Mouse (Mus musculus) lung, embryonic 14.5 days (tissue): ENCODE measurements at regions not wholly inside any gene's neighbourhood (a gene's known extent, or its start where the extent isn't known, plus 50 kb on each side); places are given as distances from the start of the nearest gene placed in this dataset.

Source experiments
- ATAC-seq: fragments of 200-750 bp; cut with Nextera tagmentation; 2 replicates; pipeline ENCODE4 v1.8.0; 2017; ENCODE audit warnings: mild to moderate bottlenecking, moderate TSS enrichment, moderate library complexity; ENCODE audit not compliant: insufficient read depth
- DNase-seq: peaks from one replicate; pipeline ENCODE4 v3.0.0-alpha.2; 2015
- H3K27ac ChIP-seq: fragments of 300-500 bp; sonication (generic); 2 replicates; pipeline ENCODE4 v1.5.1; 2014; ENCODE audit warnings: low read depth, mild to moderate bottlenecking, moderate library complexity
- H3K27me3 ChIP-seq: fragments of 300-500 bp; sonication (generic); 2 replicates; pipeline ENCODE4 v1.6.1; 2014; ENCODE audit warnings: low read length, control low read depth; ENCODE audit not compliant: insufficient read depth
- H3K36me3 ChIP-seq: fragments of 300-500 bp; sonication (generic); 2 replicates; pipeline ENCODE4 v1.6.1; 2014; ENCODE audit warnings: control low read depth; ENCODE audit not compliant: insufficient read depth
- H3K4me1 ChIP-seq: fragments of 300-500 bp; sonication (generic); 2 replicates; pipeline ENCODE4 v1.6.1; 2014; ENCODE audit warnings: antibody characterized with exemption, control low read depth; ENCODE audit not compliant: insufficient read depth
- H3K4me2 ChIP-seq: fragments of 300-500 bp; sonication (generic); 2 replicates; pipeline ENCODE4 v1.6.1; 2014; ENCODE audit warnings: mild to moderate bottlenecking
- H3K4me3 ChIP-seq: fragments of 300-500 bp; sonication (generic); 2 replicates; pipeline ENCODE4 v1.5.1; 2014; ENCODE audit warnings: low read depth, low read length
- H3K9ac ChIP-seq: fragments of 300-500 bp; sonication (generic); 2 replicates; pipeline ENCODE4 v1.6.1; 2014
- H3K9me3 ChIP-seq: fragments of 300-500 bp; sonication (generic); 2 replicates; pipeline ENCODE4 v1.6.1; 2016; ENCODE audit warnings: low read depth, low read length, control low read depth
- CTCF ChIP-seq: IDR thresholded peaks from 2 replicates; pipeline ENCODE4 v1.5.1; 2016; ENCODE audit warnings: antibody characterized with exemption, low read depth
- whole genome bisulfite sequencing: fragments of 180-500 bp; shearing (Covaris S2); extraction: QIAGEN DNeasy Blood & Tissue Kit; methylation state at CpG from one replicate; pipeline ENCODE4 v1.1.7; 2014; 5-methylcytosine and 5-hydroxymethylcytosine counted together

GRCm38 (mm10) chr4:12791786-12792674 is 620.2 kb upstream of the Fam92a start:
- Histone ChIP-seq H3K4me3 (no peak overlapping the region), H3K9ac (no peak overlapping the region), H3K27ac (no peak overlapping the region), H3K4me1 (no peaks in the 10 kb centered on the region), H3K9me3 (no peaks in the 10 kb centered on the region), H3K36me3 (no peaks in the 10 kb centered on the region), H3K27me3 (no peaks in the 10 kb centered on the region), H3K4me2 (no peak overlapping the region)
- DNase-seq (no peak), ATAC-seq (no peak)
- WGBS, result 83% methylated on average over 9 of the region's 9 CpGs
- TF ChIP-seq CTCF, result no peak

DNA sequence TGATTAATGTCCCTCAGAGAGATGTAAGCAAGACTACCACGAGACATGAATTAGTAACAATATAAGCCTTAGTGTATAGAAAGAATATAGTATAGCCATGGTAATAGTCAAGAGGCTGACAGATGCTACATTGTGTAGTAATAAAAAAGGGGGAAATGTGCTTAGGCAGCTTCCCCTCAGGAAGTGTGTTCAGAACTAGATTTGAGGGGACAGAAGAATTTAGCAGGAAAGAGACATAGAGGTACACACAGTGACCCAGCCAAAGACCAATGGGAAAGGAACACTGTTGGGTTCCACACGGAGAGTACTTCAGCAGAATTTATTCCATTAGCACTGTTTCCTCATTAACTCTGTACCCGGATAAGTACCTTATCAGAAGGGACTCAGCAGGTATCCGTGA is 614.0 kb upstream of the Fam92a start:
- H3K27me3 ChIP-seq, result no peaks in the 10 kb centered on the region
- no peak for TF ChIP-seq CTCF
- H3K4me3 ChIP-seq, result no peak overlapping the region
- H3K9ac ChIP-seq, result no peak overlapping the region
- H3K9me3 ChIP-seq, result no peaks in the 10 kb centered on the region
- WGBS, result 67% methylated on average over 4 of the region's 4 CpGs
- H3K27ac ChIP-seq, result no peak overlapping the region
- no peaks in the 10 kb centered on the region for H3K36me3 ChIP-seq
- DNase-seq (no peak), ATAC-seq (no peak)
- H3K4me2 ChIP-seq, result no peak overlapping the region
- H3K4me1 ChIP-seq, result no peaks in the 10 kb centered on the region; the same call in 1 of the 2 replicates

GRCm38 (mm10) chr4:12784479-12784878 is 612.7 kb upstream of the Fam92a start:
- H3K4me1 ChIP-seq, result no peaks in the 10 kb centered on the region; the same call in 1 of the 2 replicates
- H3K4me2 ChIP-seq, result no peak overlapping the region
- WGBS, result 72% methylated on average over 3 of the region's 3 CpGs
- H3K9ac ChIP-seq, result no peak overlapping the region
- no peak overlapping the region for H3K4me3 ChIP-seq
- DNase-seq (no peak), ATAC-seq (no peak)
- no peaks in the 10 kb centered on the region for H3K36me3 ChIP-seq
- no peak overlapping the region for H3K27ac ChIP-seq
- no peaks in the 10 kb centered on the region for H3K9me3 ChIP-seq
- no peak for TF ChIP-seq CTCF
- H3K27me3 ChIP-seq, result no peaks in the 10 kb centered on the region

GRCm38 (mm10) chr4:12784068-12784467 is 612.3 kb upstream of the Fam92a start:
- ATAC-seq (no peak), DNase-seq (no peak)
- H3K27ac ChIP-seq, result no peak overlapping the region
- H3K9ac ChIP-seq, result no peak overlapping the region
- no peaks in the 10 kb centered on the region; the same call in 1 of the 2 replicates for H3K4me1 ChIP-seq
- 79% methylated on average over 11 of the region's 11 CpGs for WGBS
- H3K4me3 ChIP-seq, result no peak overlapping the region
- no peak overlapping the region for H3K4me2 ChIP-seq
- no peaks in the 10 kb centered on the region for H3K36me3 ChIP-seq
- TF ChIP-seq CTCF, result no peak
- no peaks in the 10 kb centered on the region for H3K27me3 ChIP-seq
- H3K9me3 ChIP-seq, result no peaks in the 10 kb centered on the region

- H3K9ac ChIP-seq, result no peak overlapping the region
- TF ChIP-seq CTCF, result no peak
- ATAC-seq (peak; percentile 84), DNase-seq (peak; percentile 81)
- no peaks in the 10 kb centered on the region for H3K36me3 ChIP-seq
- no peaks in the 10 kb centered on the region; the same call in 1 of the 2 replicates for H3K4me1 ChIP-seq
- no peak overlapping the region for H3K4me2 ChIP-seq
- 26% methylated on average over 10 of the region's 10 CpGs for WGBS
- H3K9me3 ChIP-seq, result no peaks in the 10 kb centered on the region
- no peaks in the 10 kb centered on the region for H3K27me3 ChIP-seq
- peak overlapping the region; percentile 75 for H3K27ac ChIP-seq
- no peak overlapping the region for H3K4me3 ChIP-seq
Measured at GRCm38 (mm10) chr4:12781969-12782904, 610.4 kb upstream of the Fam92a start.

DNA sequence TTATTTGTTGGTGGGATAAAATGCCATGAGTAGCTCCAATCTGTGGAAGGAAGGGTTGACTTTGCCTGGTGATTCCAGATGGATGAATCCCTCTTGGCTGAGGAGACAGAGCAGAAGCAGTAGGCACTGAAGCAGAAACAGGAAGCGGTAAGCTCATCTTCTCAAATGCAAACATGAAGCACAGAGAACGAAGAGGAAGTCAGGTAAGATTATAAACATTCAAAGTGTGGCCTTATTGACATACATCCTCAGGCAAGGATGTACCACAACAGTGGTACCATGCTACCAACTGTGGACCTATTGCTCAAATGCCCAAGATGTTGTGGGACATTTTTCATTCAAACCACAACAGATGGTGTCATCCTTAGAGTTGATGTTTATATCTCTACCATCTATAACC is 608.4 kb upstream of the Fam92a start:
- no peak for DNase-seq
- no peak overlapping the region for H3K9ac ChIP-seq
- no peak overlapping the region for H3K27ac ChIP-seq
- no peak for ATAC-seq
- WGBS, result 87% methylated on average over 2 of the region's 2 CpGs
- no peaks in the 10 kb centered on the region for H3K9me3 ChIP-seq
- no peaks in the 10 kb centered on the region; the same call in 1 of the 2 replicates for H3K4me1 ChIP-seq
- H3K27me3 ChIP-seq, result no peaks in the 10 kb centered on the region
- H3K36me3 ChIP-seq, result no peaks in the 10 kb centered on the region
- H3K4me3 ChIP-seq, result no peak overlapping the region
- no peak overlapping the region for H3K4me2 ChIP-seq
- TF ChIP-seq CTCF, result no peak

DNA sequence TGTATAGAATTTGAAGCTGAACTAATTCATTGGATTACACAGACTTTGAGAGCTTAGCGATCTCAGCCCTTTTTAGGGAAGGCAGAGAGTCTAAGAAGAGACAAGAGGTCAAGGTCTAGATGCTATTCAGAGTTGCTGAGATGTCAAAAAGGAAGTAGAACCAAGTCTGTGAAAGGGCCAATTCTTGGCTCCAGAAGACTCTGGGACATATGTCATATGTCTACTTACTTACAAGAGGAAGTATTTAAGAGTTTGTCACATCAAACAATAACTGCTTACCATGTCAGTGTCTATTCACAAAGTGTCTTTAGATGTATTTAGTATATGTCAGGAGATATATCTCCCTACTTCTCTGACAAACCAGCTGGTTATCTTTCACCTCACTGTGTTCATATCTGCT is 607.4 kb upstream of the Fam92a start:
- Histone ChIP-seq H3K27ac (no peak overlapping the region), H3K4me2 (no peak overlapping the region), H3K9ac (no peak overlapping the region), H3K4me3 (no peak overlapping the region), H3K4me1 (no peaks in the 10 kb centered on the region; the same call in 1 of the 2 replicates), H3K27me3 (no peaks in the 10 kb centered on the region), H3K9me3 (no peaks in the 10 kb centered on the region), H3K36me3 (no peaks in the 10 kb centered on the region)
- WGBS, result 49% methylated on average over 1 of the region's 1 CpGs
- no peak for TF ChIP-seq CTCF
- no peak for ATAC-seq
- peak; percentile 51 for DNase-seq
